Mouse (Mus musculus): ENCODE data around the gene Fam111a. TPM values are rescaled to one million over a fixed set of nuclear protein-coding genes. Genes with fewer than 3 reads are reported as not detected.

The Fam111a gene
- polyA plus RNA-seq, 1 experiment from 2014 or later = 10.7 TPM

GRCm38 (mm10) chr19:12500881-12501311, 44.6 kb upstream of the Fam111a start:
- Histone ChIP-seq H3K4me2 (ENCODE audit: low read length) (peak overlapping the region; percentile 95), H3K4me3 (replicated peaks; ENCODE audit: low read depth, low read length) (peak overlapping the region; percentile 69), H3K27ac (peak overlapping the region; percentile 79), H3K9ac (ENCODE audit: low read depth, low read length) (peak overlapping the region; percentile 82), H3K4me1 (replicated peaks; ENCODE audit: insufficient read depth, low read length) (peaks cover 4% of the 10 kb centered on the region), H3K9me3 (replicated peaks; ENCODE audit: low read length) (no peaks in the 10 kb centered on the region), H3K27me3 (ENCODE audit: insufficient read depth, low read length) (no peaks in the 10 kb centered on the region), H3K36me3 (ENCODE audit: insufficient read depth, low read length) (no peaks in the 10 kb centered on the region)
- 1% methylated on average over 38 of the region's 38 CpGs for WGBS
- ATAC-seq (replicated peaks; ENCODE audit: low FRiP score, low read depth) (peak; percentile 81), DNase-seq (ENCODE audit: low spot score) (peak; percentile 25)
- 0 out of 2 replicates have a peak, but pooled peaks have one; percentile 13 for TF ChIP-seq CTCF (IDR thresholded peaks at IDR 0.05; ENCODE audit: low read depth)

- Histone ChIP-seq H3K27me3 (ENCODE audit: insufficient read depth, low read length) (no peaks in the 10 kb centered on the region), H3K4me2 (ENCODE audit: low read length) (peak within 1 kb of the TSS; percentile 95), H3K9ac (ENCODE audit: low read depth, low read length) (peak within 1 kb of the TSS; percentile 82), H3K4me3 (replicated peaks; ENCODE audit: low read depth, low read length) (peak within 1 kb of the TSS; percentile 69), H3K4me1 (replicated peaks; ENCODE audit: insufficient read depth, low read length) (peaks cover 4% of the 10 kb centered on the region), H3K36me3 (ENCODE audit: insufficient read depth, low read length) (no peaks in the 10 kb centered on the region), H3K27ac (peak within 1 kb of the TSS; percentile 79), H3K9me3 (replicated peaks; ENCODE audit: low read length) (no peaks in the 10 kb centered on the region)
- peak; percentile 98 for TF ChIP-seq CTCF (IDR thresholded peaks at IDR 0.05; ENCODE audit: low read depth)
- ATAC-seq (replicated peaks; ENCODE audit: low FRiP score, low read depth) (peak; percentile 93), DNase-seq (ENCODE audit: low spot score) (peak; percentile 97)
- under 1% methylated on average over 72 of the region's 80 CpGs for WGBS
These were observed 43.9 kb upstream of the Fam111a start, which contains the start of gene Dtx4 for GRCm38 (mm10) chr19:12501370-12502347. Gene Dtx4, minus strand, starts transcription at chr19:12501454.

DNA sequence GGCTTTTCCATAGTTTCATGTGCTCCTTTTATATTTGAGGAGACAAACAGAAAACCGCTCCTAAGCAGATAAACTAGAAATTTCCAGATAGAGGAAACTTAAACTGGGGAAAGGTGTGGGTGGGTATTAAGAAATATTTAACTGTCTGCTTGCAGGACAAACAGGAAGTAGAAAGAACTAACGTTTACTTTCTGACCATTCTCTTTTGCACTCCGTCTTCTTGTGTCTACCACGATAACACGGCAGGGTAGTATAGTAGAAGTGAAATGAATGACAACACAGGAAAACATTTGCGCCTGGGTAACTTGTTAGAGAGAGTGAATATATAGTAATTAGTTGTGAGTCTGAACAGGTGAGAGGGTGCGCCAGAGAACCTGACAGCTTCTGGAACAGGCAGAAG, 42.8 kb upstream of the Fam111a start:
- no peak for TF ChIP-seq CTCF (IDR thresholded peaks at IDR 0.05; ENCODE audit: low read depth)
- ATAC-seq (replicated peaks; ENCODE audit: low FRiP score, low read depth) (no peak), DNase-seq (ENCODE audit: low spot score) (no peak)
- no peaks in the 10 kb centered on the region for H3K36me3 ChIP-seq (ENCODE audit: insufficient read depth, low read length)
- H3K27me3 ChIP-seq (ENCODE audit: insufficient read depth, low read length) = no peaks in the 10 kb centered on the region
- H3K27ac ChIP-seq = no peak overlapping the region
- peaks cover 4% of the 10 kb centered on the region for H3K4me1 ChIP-seq (replicated peaks; ENCODE audit: insufficient read depth, low read length)
- no peak overlapping the region for H3K9ac ChIP-seq (ENCODE audit: low read depth, low read length)
- no peak overlapping the region for H3K4me2 ChIP-seq (ENCODE audit: low read length)
- 81% methylated on average over 7 of the region's 7 CpGs for WGBS
- no peaks in the 10 kb centered on the region for H3K9me3 ChIP-seq (replicated peaks; ENCODE audit: low read length)
- H3K4me3 ChIP-seq (replicated peaks; ENCODE audit: low read depth, low read length) = no peak overlapping the region

GRCm38 (mm10) chr19:12514621-12515020, 30.9 kb upstream of the Fam111a start:
- Histone ChIP-seq H3K27ac (no peak overlapping the region), H3K4me2 (ENCODE audit: low read length) (no peak overlapping the region), H3K4me3 (replicated peaks; ENCODE audit: low read depth, low read length) (no peak overlapping the region), H3K9me3 (replicated peaks; ENCODE audit: low read length) (no peaks in the 10 kb centered on the region), H3K4me1 (replicated peaks; ENCODE audit: insufficient read depth, low read length) (0 out of 2 replicates have a peak, but pooled peaks cover 3% of the 10 kb centered on the region), H3K27me3 (ENCODE audit: insufficient read depth, low read length) (no peaks in the 10 kb centered on the region), H3K36me3 (ENCODE audit: insufficient read depth, low read length) (no peaks in the 10 kb centered on the region), H3K9ac (ENCODE audit: low read depth, low read length) (no peak overlapping the region)
- DNase-seq (ENCODE audit: low spot score) = no peak
- ATAC-seq (replicated peaks; ENCODE audit: low FRiP score, low read depth) = no peak
- no peak for TF ChIP-seq CTCF (IDR thresholded peaks at IDR 0.05; ENCODE audit: low read depth)

DNA sequence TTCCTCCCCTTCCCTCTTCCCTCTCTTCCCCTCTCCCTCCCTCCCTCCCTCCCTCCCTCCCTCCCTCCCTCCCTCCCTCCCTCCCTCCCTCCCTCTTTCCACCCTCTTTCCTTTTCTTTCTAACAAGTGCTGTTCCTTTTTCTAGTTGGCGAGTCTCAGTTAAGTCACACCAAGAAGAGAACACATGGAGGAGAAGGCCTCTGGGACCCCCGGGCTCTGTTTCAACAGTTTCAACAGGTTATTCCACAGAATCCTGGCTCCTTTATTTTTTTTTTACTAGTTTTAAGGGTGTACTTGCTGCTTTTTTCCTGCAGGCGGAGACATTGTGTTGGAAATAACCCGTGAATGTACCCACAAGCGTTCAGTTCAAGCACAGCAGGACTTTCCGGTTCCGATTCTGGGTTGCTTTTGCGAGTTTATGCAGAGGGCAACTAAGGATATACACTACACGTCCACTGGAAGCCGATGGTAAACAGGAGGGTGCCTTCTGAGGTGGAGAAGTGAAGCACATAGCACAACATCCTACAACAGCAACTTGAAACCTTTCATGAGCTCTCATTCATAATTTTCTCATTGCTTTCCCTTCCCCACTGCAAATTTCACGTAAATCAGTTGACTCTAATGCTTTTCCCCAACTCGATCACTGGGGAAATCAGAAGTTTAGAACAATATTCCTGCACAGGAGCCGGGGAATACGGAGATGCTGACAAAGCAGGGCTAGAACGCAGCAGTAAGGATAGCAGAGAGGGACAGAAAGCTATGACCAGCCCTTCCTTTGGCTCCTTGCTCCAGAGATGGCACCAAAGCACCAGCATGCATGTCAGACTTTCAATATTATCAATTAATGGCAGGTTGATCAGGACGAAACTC, 27.6 kb upstream of the Fam111a start:
- Histone ChIP-seq H3K36me3 (ENCODE audit: insufficient read depth, low read length) (no peaks in the 10 kb centered on the region), H3K4me3 (replicated peaks; ENCODE audit: low read depth, low read length) (peak overlapping the region; percentile 44), H3K9me3 (replicated peaks; ENCODE audit: low read length) (no peaks in the 10 kb centered on the region), H3K27me3 (ENCODE audit: insufficient read depth, low read length) (no peaks in the 10 kb centered on the region), H3K4me2 (ENCODE audit: low read length) (peak overlapping the region; percentile 85), H3K9ac (ENCODE audit: low read depth, low read length) (peak overlapping the region; percentile 62), H3K4me1 (replicated peaks; ENCODE audit: insufficient read depth, low read length) (0 out of 2 replicates have a peak, but pooled peaks cover 3% of the 10 kb centered on the region), H3K27ac (no peak overlapping the region)
- peak; percentile 78 for TF ChIP-seq CTCF (IDR thresholded peaks at IDR 0.05; ENCODE audit: low read depth)
- DNase-seq (ENCODE audit: low spot score) (peak; percentile 89), ATAC-seq (replicated peaks; ENCODE audit: low FRiP score, low read depth) (peak; percentile 76)
- 2% methylated on average over 16 of the region's 16 CpGs for WGBS

- no peak for TF ChIP-seq CTCF (IDR thresholded peaks at IDR 0.05; ENCODE audit: low read depth)
- Histone ChIP-seq H3K9ac (ENCODE audit: low read depth, low read length) (no peak overlapping the region), H3K4me1 (replicated peaks; ENCODE audit: insufficient read depth, low read length) (0 out of 2 replicates have a peak, but pooled peaks cover 3% of the 10 kb centered on the region), H3K9me3 (replicated peaks; ENCODE audit: low read length) (no peaks in the 10 kb centered on the region), H3K36me3 (ENCODE audit: insufficient read depth, low read length) (no peaks in the 10 kb centered on the region), H3K4me3 (replicated peaks; ENCODE audit: low read depth, low read length) (peak overlapping the region; percentile 44; the same call in 1 of the 2 replicates), H3K4me2 (ENCODE audit: low read length) (peak overlapping the region; percentile 85; the same call in 1 of the 2 replicates), H3K27ac (no peak overlapping the region), H3K27me3 (ENCODE audit: insufficient read depth, low read length) (no peaks in the 10 kb centered on the region)
- no peak for DNase-seq (ENCODE audit: low spot score)
- ATAC-seq (replicated peaks; ENCODE audit: low FRiP score, low read depth) = no peak
These were observed 27.0 kb upstream of the Fam111a start for GRCm38 (mm10) chr19:12518541-12518890.
